Mouse (Mus musculus): ENCODE measurements around the gene Trmt5. TPM values are rescaled to one million over a fixed set of nuclear protein-coding genes. Genes with fewer than 3 reads are reported as not detected.
A peak's percentile ranks its signal among the peaks of the same experiment; 100 is the strongest.

Trmt5 gene
- total RNA-seq, 2 experiments from 2014 or later, result 14.3 to 15.7 TPM

GRCm38 (mm10) chr12:73317706-73318686 is 31.5 kb upstream of the Trmt5 start:
- intact Hi-C loops (cut with DNase I), result no loop called here
- Histone ChIP-seq H3K4me3 (no peak overlapping the region), H3K27ac (no peak overlapping the region)
- no peak for DNase-seq (ENCODE audit: extremely low spot score in 1 of 2, low spot score in 2 of 2)
- no peak for TF ChIP-seq CTCF (IDR thresholded peaks at IDR 0.05)

GRCm38 (mm10) chr12:73308711-73309110 is 22.2 kb upstream of the Trmt5 start:
- no peak overlapping the region for H3K27ac ChIP-seq
- intact Hi-C loops (cut with DNase I), result no loop called here
- TF ChIP-seq CTCF (IDR thresholded peaks at IDR 0.05), result no peak
- no peak overlapping the region for H3K4me3 ChIP-seq
- no peak for DNase-seq (ENCODE audit: extremely low spot score in 1 of 2, low spot score in 2 of 2)

- Histone ChIP-seq H3K4me3 (no peak overlapping the region), H3K27ac (no peak overlapping the region)
- intact Hi-C loops (cut with DNase I), result no loop called here
- no peak for TF ChIP-seq CTCF (IDR thresholded peaks at IDR 0.05)
- no peak for DNase-seq (ENCODE audit: extremely low spot score in 1 of 2, low spot score in 2 of 2)
Measured at GRCm38 (mm10) chr12:73307750-73308149, 21.2 kb upstream of the Trmt5 start.

GRCm38 (mm10) chr12:73304636-73305035 is 18.1 kb upstream of the Trmt5 start:
- peak in 1 of 2 experiments; percentile 4 for DNase-seq (ENCODE audit: extremely low spot score in 1 of 2, low spot score in 2 of 2)
- TF ChIP-seq CTCF (IDR thresholded peaks at IDR 0.05), result no peak
- Histone ChIP-seq H3K27ac (no peak overlapping the region), H3K4me3 (no peak overlapping the region)
- intact Hi-C loops (cut with DNase I), result no loop called here

DNA sequence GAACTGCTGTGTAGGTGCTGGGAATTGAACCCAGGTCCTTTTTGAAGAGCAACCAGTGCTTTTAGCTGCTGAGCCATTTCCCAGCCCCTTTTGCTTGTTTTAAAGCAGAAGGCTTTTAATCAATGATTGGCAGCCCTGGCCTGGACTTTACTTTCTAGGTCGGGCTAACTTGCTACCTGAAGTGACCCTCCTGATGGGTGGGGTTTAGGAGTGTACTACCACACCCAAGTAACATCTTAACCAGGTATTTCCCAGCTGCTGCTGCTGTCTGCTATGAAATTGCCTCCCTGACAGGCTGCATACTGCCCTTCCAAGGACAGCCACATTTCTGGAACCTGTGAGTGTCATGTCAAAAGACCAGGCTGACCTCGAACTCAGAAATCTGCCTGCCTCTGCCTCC is 14.0 kb upstream of the Trmt5 start:
- no peak overlapping the region for H3K27ac ChIP-seq
- H3K4me3 ChIP-seq, result no peak overlapping the region
- peak in 1 of 2 experiments; percentile 5 for DNase-seq (ENCODE audit: extremely low spot score in 1 of 2, low spot score in 2 of 2)
- intact Hi-C loops (cut with DNase I), result no loop called here
- TF ChIP-seq CTCF (IDR thresholded peaks at IDR 0.05), result no peak

DNA sequence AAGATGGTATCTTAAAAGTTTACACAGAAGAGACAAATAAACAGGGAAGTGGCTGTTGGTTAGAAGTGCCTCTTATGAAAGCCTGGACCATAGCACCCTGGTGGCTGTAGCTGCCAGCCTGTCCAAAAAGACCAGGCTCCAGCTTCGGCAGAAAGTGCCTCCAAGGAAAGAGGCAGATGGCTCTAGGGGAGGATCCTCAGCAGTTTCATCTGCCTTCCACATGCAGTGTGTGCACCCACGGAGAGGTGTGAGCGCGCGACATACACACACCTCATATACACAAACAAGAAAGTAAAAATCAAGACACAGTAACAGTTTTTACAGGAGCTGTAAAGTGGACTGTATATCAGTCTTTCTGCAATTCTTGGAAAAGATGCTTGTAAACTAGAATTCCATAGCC is 12.1 kb upstream of the Trmt5 start:
- intact Hi-C loops (cut with DNase I), result no loop called here
- H3K27ac ChIP-seq, result no peak overlapping the region
- peak in 1 of 2 experiments; percentile 10 for DNase-seq (ENCODE audit: extremely low spot score in 1 of 2, low spot score in 2 of 2)
- no peak for TF ChIP-seq CTCF (IDR thresholded peaks at IDR 0.05)
- no peak overlapping the region for H3K4me3 ChIP-seq

DNA sequence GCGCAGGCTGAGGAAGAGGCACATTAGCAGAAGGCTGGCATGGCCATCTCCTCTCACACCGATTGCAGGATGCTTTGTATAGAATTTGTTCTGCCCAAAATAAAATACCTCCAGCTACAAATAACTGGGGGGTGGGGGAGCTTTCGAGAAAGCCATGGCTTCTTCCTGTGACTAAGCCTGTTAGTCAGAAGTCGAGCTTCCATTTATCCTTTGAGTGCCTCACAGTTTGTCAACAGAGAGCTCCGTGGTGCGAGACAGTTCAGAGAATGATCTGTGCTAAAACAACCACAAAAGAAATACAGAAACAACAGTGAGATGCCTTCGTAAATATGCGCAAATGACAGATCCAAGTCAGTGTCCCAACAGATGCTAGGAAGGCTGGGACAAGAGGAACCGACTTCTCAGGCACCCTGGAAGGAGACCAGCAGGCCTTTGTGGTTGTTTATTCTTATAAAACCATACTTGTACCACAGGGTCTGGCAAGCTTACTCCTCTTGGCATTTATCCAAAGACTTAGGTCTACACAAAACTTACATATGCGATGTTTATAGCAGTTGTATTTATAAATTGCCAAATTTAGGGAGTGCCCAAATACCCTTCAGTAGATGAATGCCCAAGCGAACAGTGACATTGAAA is 9.1 kb upstream of the Trmt5 start:
- no peak overlapping the region for H3K27ac ChIP-seq
- intact Hi-C loops (cut with DNase I), result no loop called here
- DNase-seq (ENCODE audit: extremely low spot score in 1 of 2, low spot score in 2 of 2), result peak in 1 of 2 experiments; percentile 9
- H3K4me3 ChIP-seq, result no peak overlapping the region
- no peak for TF ChIP-seq CTCF (IDR thresholded peaks at IDR 0.05)

DNA sequence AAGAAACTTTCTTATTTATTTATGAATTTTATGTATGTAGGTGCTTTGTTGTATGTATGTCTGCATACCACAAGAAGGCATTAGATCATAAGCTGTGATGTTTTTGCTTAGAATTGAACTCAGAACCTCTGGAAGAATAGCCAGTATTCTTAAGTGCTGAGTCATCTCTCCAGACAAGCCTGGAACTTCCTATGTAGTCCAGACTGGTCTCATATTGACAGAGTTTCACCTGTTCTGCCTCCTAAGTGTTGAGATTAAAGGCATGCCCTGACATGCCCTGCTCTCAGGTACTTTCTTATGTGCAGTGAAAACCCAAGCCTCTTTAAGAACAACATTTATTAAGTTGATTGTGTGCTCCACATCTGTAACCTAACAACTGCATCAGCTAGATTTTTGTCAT is 8.4 kb upstream of the Trmt5 start:
- no peak overlapping the region for H3K4me3 ChIP-seq
- intact Hi-C loops (cut with DNase I), result no loop called here
- no peak for TF ChIP-seq CTCF (IDR thresholded peaks at IDR 0.05)
- no peak overlapping the region for H3K27ac ChIP-seq
- DNase-seq (ENCODE audit: extremely low spot score in 1 of 2, low spot score in 2 of 2), result no peak

- Histone ChIP-seq H3K27ac (no peak overlapping the region), H3K4me3 (no peak overlapping the region)
- TF ChIP-seq CTCF (IDR thresholded peaks at IDR 0.05), result no peak
- DNase-seq (ENCODE audit: extremely low spot score in 1 of 2, low spot score in 2 of 2), result peak in 1 of 2 experiments; percentile 7
- intact Hi-C loops (cut with DNase I), result loop anchor here (5.0 to 10.0 kb wide), 3 partner anchors 166 to 264 kb away; partner anchors contain the start of gene Mnat1
Measured at GRCm38 (mm10) chr12:73288626-73289025, 2.1 kb upstream of the Trmt5 start.

GRCm38 (mm10) chr12:73287609-73288008 is 1.1 kb upstream of the Trmt5 start:
- TF ChIP-seq CTCF (IDR thresholded peaks at IDR 0.05), result no peak
- H3K27ac ChIP-seq, result no peak overlapping the region; the same call in 1 of the 2 replicates
- no peak for DNase-seq (ENCODE audit: extremely low spot score in 1 of 2, low spot score in 2 of 2)
- H3K4me3 ChIP-seq, result peak overlapping the region; percentile 83
- intact Hi-C loops (cut with DNase I), result loop anchor here (2.0 to 10.0 kb wide), 4 partner anchors 165 to 263 kb away; partner anchors contain the start of gene Mnat1

DNA sequence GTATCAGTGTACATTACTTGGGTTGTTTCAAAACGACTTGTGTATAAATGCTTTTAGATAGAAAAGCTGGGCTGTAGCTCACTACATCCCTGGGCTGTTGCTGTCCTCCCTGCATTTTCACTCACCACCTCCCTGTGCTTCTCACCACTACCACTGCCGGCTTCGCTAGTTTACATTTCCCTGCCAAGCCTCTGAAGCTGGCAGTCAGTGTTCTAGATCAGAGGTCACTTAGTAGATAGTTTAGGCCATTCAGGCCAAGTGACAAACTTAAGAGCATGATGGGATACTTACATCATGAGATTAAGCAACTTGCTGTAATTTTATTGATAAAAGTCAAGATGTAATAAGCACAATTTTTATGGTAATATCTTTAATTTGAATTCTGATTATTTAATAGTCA is 11.6 kb downstream of the Trmt5 start:
- H3K4me3 ChIP-seq, result no peak overlapping the region
- no peak overlapping the region for H3K27ac ChIP-seq
- no peak for TF ChIP-seq CTCF (IDR thresholded peaks at IDR 0.05)
- intact Hi-C loops (cut with DNase I), result no loop called here
- no peak for DNase-seq (ENCODE audit: extremely low spot score in 1 of 2, low spot score in 2 of 2)

DNA sequence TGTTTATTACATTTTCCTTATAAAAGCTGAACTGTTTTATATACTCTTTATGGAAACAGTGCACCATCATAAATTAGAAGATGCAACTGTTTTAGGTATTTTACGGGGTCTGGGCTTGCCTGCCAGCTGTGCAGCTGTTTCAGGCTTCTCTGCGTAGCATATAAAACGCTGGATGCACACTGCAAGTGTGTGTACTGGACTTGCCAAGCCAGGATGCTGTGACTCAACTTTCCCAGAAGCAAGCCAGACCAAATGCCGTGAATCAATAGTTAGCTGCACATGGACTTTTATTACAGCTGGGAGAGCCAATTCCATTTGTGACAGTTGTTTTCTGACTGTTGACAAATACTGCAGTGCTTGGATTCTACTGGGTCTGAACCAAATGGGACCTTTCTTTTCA is 16.6 kb downstream of the Trmt5 start:
- Histone ChIP-seq H3K27ac (no peak overlapping the region), H3K4me3 (no peak overlapping the region)
- no peak for TF ChIP-seq CTCF (IDR thresholded peaks at IDR 0.05)
- intact Hi-C loops (cut with DNase I), result no loop called here
- no peak for DNase-seq (ENCODE audit: extremely low spot score in 1 of 2, low spot score in 2 of 2)
